Mouse (Mus musculus): Measurements from ENCODE around the gene Meis1. TPM values are rescaled to one million over a fixed set of nuclear protein-coding genes. Genes with fewer than 3 reads are reported as not detected.
A peak's percentile ranks its signal among the peaks of the same experiment; 100 is the strongest.

The Meis1 gene
- total and polyA plus RNA-seq, 3 experiments: 8.2 to 16.5 TPM; not detected in 1

- TF ChIP-seq MAX (IDR thresholded peaks at IDR 0.05; ENCODE audit: low read length) (no peak), MYC (IDR thresholded peaks at IDR 0.05; ENCODE audit: low read depth, low read length) (no peak)
Measured at GRCm38 (mm10) chr11:18878016-18878415, 140.8 kb downstream of the Meis1 start (continued).

DNA sequence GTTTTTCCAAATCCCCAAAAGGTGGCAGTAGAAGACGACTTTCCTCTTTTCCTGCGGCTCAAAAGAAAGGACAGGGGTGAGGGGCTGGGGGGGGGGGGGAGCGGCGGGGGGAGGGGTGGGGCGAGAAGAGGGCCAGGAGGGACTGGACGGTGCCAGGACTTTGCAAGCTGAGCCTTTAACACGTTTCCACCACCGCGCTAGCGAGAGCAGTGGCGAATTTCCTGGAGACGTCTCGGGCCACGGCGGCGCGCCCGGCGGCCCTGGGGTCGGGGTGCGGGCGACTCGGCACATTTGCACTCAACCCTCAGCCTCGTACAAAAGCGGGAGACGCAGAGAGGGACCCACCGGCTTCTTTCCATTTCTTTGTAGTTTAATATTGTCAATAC, 141.2 kb downstream of the Meis1 start:
- peak overlapping the region; percentile 70 for H3K27ac ChIP-seq (ENCODE audit: control insufficient read depth, low read depth, low read length)

DNA sequence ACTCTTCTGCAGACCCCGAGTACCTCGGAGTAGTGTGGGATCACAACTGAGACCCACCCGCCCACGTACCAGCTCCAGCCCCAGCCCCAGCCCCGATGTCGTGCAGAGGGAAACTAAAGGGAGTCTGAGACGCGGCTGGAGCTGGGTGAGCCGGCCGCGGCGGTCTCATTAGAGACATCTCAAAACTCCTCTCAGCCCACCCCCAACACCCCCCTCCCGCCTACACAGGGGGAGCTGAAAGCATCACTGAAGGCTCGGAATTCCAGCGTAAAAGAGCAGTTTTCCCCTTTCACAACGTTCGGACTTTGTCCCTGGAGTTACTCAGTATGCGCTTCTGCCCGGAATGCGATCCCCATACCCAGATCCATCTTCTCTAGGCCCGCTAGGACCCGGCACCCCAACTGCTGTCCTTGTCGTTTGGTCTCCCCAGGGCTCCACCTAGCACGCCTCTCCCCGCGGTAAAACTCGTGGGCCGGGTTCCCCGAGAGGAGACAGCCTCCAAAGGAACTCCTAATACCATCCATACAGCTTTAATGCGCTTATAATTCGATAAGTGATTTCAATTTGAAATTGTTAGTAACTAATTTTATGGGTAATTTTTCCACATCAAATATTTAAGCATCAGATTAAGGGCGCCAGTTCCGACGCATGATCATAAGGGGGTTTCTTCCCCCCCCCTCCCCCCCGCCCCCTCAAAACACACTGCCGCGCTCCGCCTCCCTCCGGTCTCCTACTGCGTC, 141.7 kb downstream of the Meis1 start:
- TF ChIP-seq MAZ (IDR thresholded peaks at IDR 0.05; ENCODE audit: low read depth, low read length) (peak; percentile 79; the same call in 1 of the 2 replicates), MEF2A (IDR thresholded peaks at IDR 0.05; ENCODE audit: extremely low read depth, insufficient replicate concordance, low read depth, low read length, poor library complexity, severe bottlenecking) (no peak)
- no peaks in the 10 kb centered on the region for H3K9me3 ChIP-seq (replicated peaks; ENCODE audit: insufficient read depth, low read length)
- no peak for DNase-seq (ENCODE audit: low read depth, low spot score)

More for the DNA sequence above, 141.2 kb downstream of the Meis1 start:
- Histone ChIP-seq H3K9ac (ENCODE audit: control insufficient read depth, low read depth, low read length, poor library complexity, severe bottlenecking) (peak overlapping the region; percentile 74), H3K79me2 (ENCODE audit: control insufficient read depth, insufficient read depth, low read length, poor library complexity) (no peaks in the 10 kb centered on the region; the same call in 1 of the 2 replicates), H3K27me3 (ENCODE audit: control insufficient read depth in 1 of 2, insufficient read depth in 2 of 2, low read length in 2 of 2) (peaks cover 0 to 4% of the 10 kb centered on the region in 2 experiments; a peak in 1 of 4 replicates), H3K4me3 (ENCODE audit: control insufficient read depth in 1 of 2, insufficient read depth in 1 of 2, low read depth in 2 of 2, low read length in 2 of 2) (peak overlapping the region; percentile 49 to 60), H3K4me1 (ENCODE audit: control insufficient read depth in 1 of 2, insufficient read depth in 2 of 2, low read length in 2 of 2) (peaks cover 2% of the 10 kb centered on the region in 2 experiments; a peak in 1 of 4 replicates), H3K9me3 (replicated peaks; ENCODE audit: insufficient read depth, low read length) (no peaks in the 10 kb centered on the region), H3K36me3 (ENCODE audit: control insufficient read depth in 1 of 2, insufficient read depth in 2 of 2, low read length in 2 of 2) (peaks cover 0 to 6% of the 10 kb centered on the region in 2 experiments; a peak in 2 of 4 replicates)
- peak in 1 of 2 experiments; percentile 42; a peak in 1 of 4 replicates for TF ChIP-seq POLR2A (IDR thresholded peaks at IDR 0.05; ENCODE audit: control insufficient read depth in 1 of 2, insufficient read depth in 1 of 2, low read depth in 1 of 2, low read length in 2 of 2, poor library complexity in 1 of 2)
- 0 out of 2 replicates have a peak, but pooled peaks have one; percentile 28 for TF ChIP-seq BHLHE40 (IDR thresholded peaks at IDR 0.05; ENCODE audit: borderline replicate concordance, low read depth, low read length)
- peak; percentile 79 for TF ChIP-seq ZC3H11A (IDR thresholded peaks at IDR 0.05; ENCODE audit: low read depth, low read length)
- TF ChIP-seq CTCF (IDR thresholded peaks at IDR 0.05 in 2 of 3, conservative IDR thresholded peaks at IDR 0.05 in 1 of 3; ENCODE audit: control insufficient read depth in 1 of 3, insufficient read depth in 1 of 3, low read depth in 2 of 3, low read length in 3 of 3, poor library complexity in 1 of 3, severe bottlenecking in 1 of 3): peak in 2 of 3 experiments; percentile 63 to 76; a peak in 4 of 6 replicates
- 0 out of 2 replicates have a peak, but pooled peaks have one; percentile 14 for TF ChIP-seq HCFC1 (IDR thresholded peaks at IDR 0.05; ENCODE audit: low read depth, low read length)
- no peak for TF ChIP-seq TBP (IDR thresholded peaks at IDR 0.05; ENCODE audit: low read depth, low read length)
- TF ChIP-seq MXI1 (IDR thresholded peaks at IDR 0.05; ENCODE audit: low read depth, low read length): peak; percentile 20; the same call in 1 of the 2 replicates
- TF ChIP-seq CHD2 (IDR thresholded peaks at IDR 0.05; ENCODE audit: low read length): no peak
- TF ChIP-seq SIN3A (IDR thresholded peaks at IDR 0.05; ENCODE audit: low read length): peak; percentile 54; the same call in 1 of the 2 replicates
- peak; percentile 63 for TF ChIP-seq RAD21 (IDR thresholded peaks at IDR 0.05; ENCODE audit: low read depth, low read length)
- TF ChIP-seq MAZ (IDR thresholded peaks at IDR 0.05; ENCODE audit: low read depth, low read length): no peak
- TF ChIP-seq SMC3 (IDR thresholded peaks at IDR 0.05; ENCODE audit: low read depth, low read length): peak; percentile 67
- peak; percentile 82 for DNase-seq (ENCODE audit: low read depth, low spot score)

More for the DNA sequence above, 141.7 kb downstream of the Meis1 start:
- Histone ChIP-seq H3K4me3 (ENCODE audit: control insufficient read depth in 1 of 2, insufficient read depth in 1 of 2, low read depth in 2 of 2, low read length in 2 of 2) (peak overlapping the region; percentile 32 to 40), H3K9ac (ENCODE audit: control insufficient read depth, low read depth, low read length, poor library complexity, severe bottlenecking) (peak overlapping the region; percentile 3; the same call in 1 of the 2 replicates), H3K36me3 (ENCODE audit: control insufficient read depth in 1 of 2, insufficient read depth in 2 of 2, low read length in 2 of 2) (peaks cover 0 to 6% of the 10 kb centered on the region in 2 experiments; a peak in 2 of 4 replicates), H3K27ac (ENCODE audit: control insufficient read depth, low read depth, low read length) (no peak overlapping the region), H3K79me2 (ENCODE audit: control insufficient read depth, insufficient read depth, low read length, poor library complexity) (no peaks in the 10 kb centered on the region; the same call in 1 of the 2 replicates), H3K4me1 (ENCODE audit: control insufficient read depth in 1 of 2, insufficient read depth in 2 of 2, low read length in 2 of 2) (peaks cover 2% of the 10 kb centered on the region in 2 experiments; a peak in 1 of 4 replicates), H3K27me3 (ENCODE audit: control insufficient read depth in 1 of 2, insufficient read depth in 2 of 2, low read length in 2 of 2) (peaks cover 0 to 4% of the 10 kb centered on the region in 2 experiments; a peak in 1 of 4 replicates)
